Mouse (Mus musculus) left cerebral cortex, adult 18-20 months (tissue): Measurements from ENCODE around the gene Gsap. TPM values are rescaled to one million over a fixed set of nuclear protein-coding genes. Genes with fewer than 3 reads are reported as not detected.

Source experiments
- DNase-seq, 2 experiments: peaks; one replicate each; pipeline ENCODE4 v3.0.0; 2021 to 2022; ENCODE audit warnings: low spot score in 2 of 2, mixed read lengths in 1 of 2
- long read RNA-seq, 2 experiments: library from polyadenylated mRNA; stranded (forward); transcript quantifications; one replicate each; pipeline ENCODE4 v2.0.0; 2021
- total RNA-seq, 2 experiments: library from RNA; stranded (reverse); gene quantifications; 2 replicates each; pipeline ENCODE4 v1.2.3; 2021

The Gsap gene
- 1 to 10 TPM; 4.4 to 5.1 TPM for total RNA-seq
- long read RNA-seq, experiment 1, transcript Gsap-201 (31 exons, 3,745 nt), result major isoform, 5 of 14 reads
- long read RNA-seq, experiment 1, partial matches to known transcripts, result 1 of 14 reads
- long read RNA-seq, experiment 1, other reads (novel, unspliced or antisense), result 8 of 14 reads
- long read RNA-seq, experiment 2, partial matches to known transcripts, result 0 of 7 reads
- long read RNA-seq, experiment 2, other reads (novel, unspliced or antisense), result 4 of 7 reads

- peak; percentile 42 to 61 for DNase-seq
These were observed at the start of gene Gsap for GRCm38 (mm10) chr5:21185764-21186685. Gene Gsap (plus strand): TSS chr5:21186255.

- no peak for DNase-seq
These were observed 49.5 kb upstream of the Gsap start for GRCm38 (mm10) chr5:21136575-21136974.

- DNase-seq, result peak; percentile 64 to 65
These were observed 46.5 kb upstream of the Gsap start for GRCm38 (mm10) chr5:21139505-21139904.

- peak in 1 of 2 experiments; percentile 5 for DNase-seq
These were observed 44.9 kb upstream of the Gsap start for GRCm38 (mm10) chr5:21141133-21141551.

- no peak for DNase-seq
These were observed 44.4 kb upstream of the Gsap start for GRCm38 (mm10) chr5:21141626-21142025.

- no peak for DNase-seq
These were observed 43.0 kb upstream of the Gsap start for GRCm38 (mm10) chr5:21143032-21143431.

GRCm38 (mm10) chr5:21144506-21145169, 41.4 kb upstream of the Gsap start:
- DNase-seq, result no peak

- no peak for DNase-seq
These were observed 37.7 kb upstream of the Gsap start for GRCm38 (mm10) chr5:21148358-21148757.

GRCm38 (mm10) chr5:21153672-21154071, 32.4 kb upstream of the Gsap start:
- DNase-seq, result no peak

- DNase-seq, result no peak
These were observed 29.3 kb upstream of the Gsap start for GRCm38 (mm10) chr5:21156770-21157169.

- no peak for DNase-seq
These were observed 26.5 kb upstream of the Gsap start for GRCm38 (mm10) chr5:21159536-21159935.

GRCm38 (mm10) chr5:21160781-21161180, 25.3 kb upstream of the Gsap start:
- DNase-seq, result no peak

GRCm38 (mm10) chr5:21163421-21163820, 22.6 kb upstream of the Gsap start:
- DNase-seq, result no peak

GRCm38 (mm10) chr5:21168689-21169345, 17.2 kb upstream of the Gsap start:
- peak in 1 of 2 experiments; percentile 43 for DNase-seq

- DNase-seq, result no peak
These were observed 16.7 kb upstream of the Gsap start for GRCm38 (mm10) chr5:21169346-21169745.

GRCm38 (mm10) chr5:21169877-21170276, 16.2 kb upstream of the Gsap start:
- no peak for DNase-seq

- DNase-seq, result no peak
These were observed 15.6 kb upstream of the Gsap start for GRCm38 (mm10) chr5:21170440-21170839.

- no peak for DNase-seq
These were observed 15.2 kb upstream of the Gsap start for GRCm38 (mm10) chr5:21170898-21171297.

GRCm38 (mm10) chr5:21171336-21171735, 14.7 kb upstream of the Gsap start:
- DNase-seq, result no peak

- DNase-seq, result no peak
These were observed 13.7 kb upstream of the Gsap start for GRCm38 (mm10) chr5:21172316-21172715.
